Mouse (Mus musculus) gonadal fat pad, adult 2 months (tissue): ENCODE data around the gene Scn11a. TPM values are rescaled to one million over a fixed set of nuclear protein-coding genes. Genes with fewer than 3 reads are reported as not detected.

Experiments used
- DNase-seq: peaks from one replicate; pipeline ENCODE4 v3.0.0-alpha.2; 2012; ENCODE audit warnings: low read depth
- polyA plus RNA-seq: library from polyadenylated mRNA; depleted of rRNA; stranded (reverse); fragments of >200 nt; gene quantifications from 2 replicates; pipeline ENCODE4 v1.2.3, GENCODE M21; 2012

Scn11a gene
- polyA plus RNA-seq, 1 experiment = not detected

- no peak for DNase-seq
Measured at GRCm38 (mm10) chr9:119795254-119795912, 29.9 kb downstream of the Scn11a start.

GRCm38 (mm10) chr9:119794470-119794869 lies 30.8 kb downstream of the Scn11a start:
- no peak for DNase-seq

GRCm38 (mm10) chr9:119792505-119792904 lies 32.8 kb downstream of the Scn11a start:
- DNase-seq = no peak

GRCm38 (mm10) chr9:119780901-119781300 lies 44.4 kb downstream of the Scn11a start:
- no peak for DNase-seq

GRCm38 (mm10) chr9:119776661-119777060 lies 48.6 kb downstream of the Scn11a start:
- no peak for DNase-seq

GRCm38 (mm10) chr9:119768585-119768984 lies 56.7 kb downstream of the Scn11a start:
- DNase-seq = no peak

- DNase-seq = no peak
Measured at GRCm38 (mm10) chr9:119760226-119760625, 65.0 kb downstream of the Scn11a start.

- no peak for DNase-seq
Measured at GRCm38 (mm10) chr9:119759457-119759856, 65.8 kb downstream of the Scn11a start.

GRCm38 (mm10) chr9:119751507-119751906 lies 73.7 kb downstream of the Scn11a start:
- DNase-seq = no peak

- no peak for DNase-seq
Measured at GRCm38 (mm10) chr9:119749112-119749511, 76.1 kb downstream of the Scn11a start.

- DNase-seq = no peak
Measured at GRCm38 (mm10) chr9:119743900-119744299, 81.4 kb downstream of the Scn11a start.

- DNase-seq = no peak
Measured at GRCm38 (mm10) chr9:119743312-119743711, 81.9 kb downstream of the Scn11a start.

- no peak for DNase-seq
Measured at GRCm38 (mm10) chr9:119741101-119741786, 84.0 kb downstream of the Scn11a start.

- no peak for DNase-seq
Measured at GRCm38 (mm10) chr9:119728412-119729097, 96.7 kb downstream of the Scn11a start.

GRCm38 (mm10) chr9:119726990-119727389 lies 98.3 kb downstream of the Scn11a start:
- DNase-seq = no peak

- no peak for DNase-seq
Measured at GRCm38 (mm10) chr9:119725293-119725862, 99.9 kb downstream of the Scn11a start.

GRCm38 (mm10) chr9:119719222-119719621 lies 106.0 kb downstream of the Scn11a start, which contains the start of gene Scn10a:
TSS of gene Scn10a (minus strand) at chr9:119719322.
- no peak for DNase-seq

- no peak for DNase-seq
Measured at GRCm38 (mm10) chr9:119706700-119707099, 118.6 kb downstream of the Scn11a start.
